Mouse (Mus musculus): ENCODE data around the gene Epdr1. TPM values are rescaled to one million over a fixed set of nuclear protein-coding genes. Genes with fewer than 3 reads are reported as not detected.

Epdr1 gene
- total RNA-seq (2021): 10 to 100 TPM; 18.1 to 20.4 TPM
- long read RNA-seq, experiment 1, transcript Epdr1-201 (3 exons, 2,363 nt): major isoform, 34 of 36 reads
- long read RNA-seq, experiment 1, partial matches to known transcripts: 0 of 36 reads
- long read RNA-seq, experiment 1, other reads (novel, unspliced or antisense): 2 of 36 reads
- long read RNA-seq, experiment 2, transcript Epdr1-201 (3 exons, 2,363 nt): major isoform, 46 of 50 reads
- long read RNA-seq, experiment 2, partial matches to known transcripts: 2 of 50 reads
- long read RNA-seq, experiment 2, other reads (novel, unspliced or antisense): 2 of 50 reads

- peak; percentile 26 to 37 for DNase-seq (ENCODE audit: low spot score in 2 of 2)
Observed at GRCm38 (mm10) chr13:19619216-19619927, at the start of gene Epdr1. TSS of gene Epdr1 (minus strand) at chr13:19619927.

GRCm38 (mm10) chr13:19668355-19669140 lies 48.8 kb upstream of the Epdr1 start:
- no peak for DNase-seq (ENCODE audit: low spot score in 2 of 2)

DNA sequence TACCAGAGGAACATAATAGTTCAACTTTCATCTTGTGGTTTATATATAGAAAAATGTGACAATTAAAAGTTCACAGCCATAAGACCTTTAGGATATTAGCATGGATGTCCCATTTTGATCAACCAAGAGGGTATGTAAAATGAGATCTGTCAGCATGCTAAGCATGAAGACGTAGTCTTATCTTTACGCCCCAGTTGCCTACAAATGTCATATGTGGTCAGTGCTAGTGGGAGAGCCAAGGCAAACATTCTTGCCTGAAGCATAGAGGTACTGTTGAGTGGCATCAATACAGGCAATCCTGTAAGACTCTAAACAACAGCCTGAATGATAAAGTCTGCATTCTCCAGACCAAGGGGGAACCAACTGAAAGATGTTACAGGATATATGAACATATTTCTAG lies 32.7 kb upstream of the Epdr1 start:
- no peak for DNase-seq (ENCODE audit: low spot score in 2 of 2)

DNA sequence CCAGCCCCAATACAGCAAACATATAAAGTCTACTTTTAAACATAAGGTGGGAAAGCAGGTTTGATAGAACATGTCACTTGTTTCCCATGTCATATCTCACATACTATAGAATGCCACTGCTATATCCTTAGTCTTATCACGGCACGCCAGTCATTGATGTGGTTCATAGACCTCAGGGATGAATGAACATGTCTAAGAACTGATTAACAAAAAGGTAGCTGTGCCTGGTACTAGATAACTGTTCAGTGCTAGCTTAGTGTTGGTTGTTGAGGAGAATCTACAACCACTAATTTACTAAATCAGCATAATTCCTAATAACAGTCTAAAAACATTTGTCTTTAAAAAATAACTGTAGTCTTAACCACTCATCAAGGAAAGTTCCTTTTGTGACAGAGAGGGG lies 30.1 kb upstream of the Epdr1 start:
- no peak for DNase-seq (ENCODE audit: low spot score in 2 of 2)

- DNase-seq (ENCODE audit: low spot score in 2 of 2): no peak
Observed at GRCm38 (mm10) chr13:19644225-19644624, 24.5 kb upstream of the Epdr1 start.

- no peak for DNase-seq (ENCODE audit: low spot score in 2 of 2)
Observed at GRCm38 (mm10) chr13:19643519-19643918, 23.8 kb upstream of the Epdr1 start.

GRCm38 (mm10) chr13:19640203-19640851 lies 20.6 kb upstream of the Epdr1 start:
- DNase-seq (ENCODE audit: low spot score in 2 of 2): no peak

- DNase-seq (ENCODE audit: low spot score in 2 of 2): no peak
Observed at GRCm38 (mm10) chr13:19636131-19636530, 16.4 kb upstream of the Epdr1 start.

DNA sequence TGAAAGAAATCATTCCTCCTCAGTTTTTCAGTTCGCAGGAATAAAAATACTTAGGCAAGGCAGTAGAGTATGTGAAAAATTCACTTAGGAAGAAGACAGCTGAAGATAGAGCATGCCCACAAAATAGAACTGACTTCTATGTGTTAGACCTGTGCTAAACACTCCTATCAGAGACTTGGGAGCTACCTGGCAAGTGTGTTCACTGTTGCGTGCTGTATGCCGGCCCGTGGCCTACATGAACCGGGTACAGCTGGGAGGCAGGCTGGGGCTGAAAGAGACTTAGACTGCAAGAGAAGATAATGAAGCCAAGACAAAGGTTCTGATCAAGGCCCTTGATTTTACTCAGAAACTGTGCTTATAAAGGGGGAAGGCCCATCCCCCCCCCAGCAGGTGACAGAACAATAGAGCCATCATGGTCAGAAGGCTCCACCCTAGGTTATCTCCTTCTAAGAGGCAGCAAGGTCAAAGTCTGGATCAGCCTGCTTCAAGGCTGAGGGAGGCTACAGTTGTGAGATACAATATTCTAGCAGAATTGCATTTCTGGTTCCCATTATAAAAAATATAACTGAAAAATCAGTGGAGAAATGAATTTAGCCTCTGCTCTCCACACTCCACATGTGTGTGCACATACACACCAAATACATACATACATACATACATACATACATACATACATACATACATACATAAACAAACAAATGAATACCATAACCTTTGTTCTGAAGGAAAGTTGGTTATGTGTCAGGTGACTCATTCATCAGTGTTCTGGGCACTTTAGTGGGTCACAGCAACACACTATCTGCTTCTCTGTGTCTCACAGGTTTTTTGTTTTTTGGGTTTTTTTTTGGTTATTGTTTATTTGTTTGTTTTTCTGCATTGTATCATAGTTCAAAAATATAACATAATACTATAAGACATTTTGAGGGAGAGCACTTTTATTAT lies 11.3 kb upstream of the Epdr1 start:
- no peak for DNase-seq (ENCODE audit: low spot score in 2 of 2)

DNA sequence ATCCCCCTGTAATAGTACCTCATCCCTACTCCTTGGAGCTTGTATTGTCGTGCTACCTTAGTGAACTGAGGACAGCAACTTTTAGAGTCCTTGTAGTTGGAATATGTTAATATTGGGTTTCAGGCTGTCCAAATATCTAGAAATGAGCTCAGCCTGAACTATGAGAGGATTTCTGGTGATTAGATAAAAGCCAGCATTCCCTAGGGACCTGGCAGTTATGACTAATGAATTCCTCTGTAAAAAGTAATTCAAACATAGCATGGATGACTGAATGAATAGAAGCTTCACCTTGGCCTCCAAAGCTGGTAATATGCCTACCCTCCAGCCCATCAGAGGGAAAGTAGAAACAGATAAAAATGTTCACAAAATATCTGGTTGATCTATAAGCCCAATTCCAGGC lies 6.7 kb upstream of the Epdr1 start:
- no peak for DNase-seq (ENCODE audit: low spot score in 2 of 2)

DNA sequence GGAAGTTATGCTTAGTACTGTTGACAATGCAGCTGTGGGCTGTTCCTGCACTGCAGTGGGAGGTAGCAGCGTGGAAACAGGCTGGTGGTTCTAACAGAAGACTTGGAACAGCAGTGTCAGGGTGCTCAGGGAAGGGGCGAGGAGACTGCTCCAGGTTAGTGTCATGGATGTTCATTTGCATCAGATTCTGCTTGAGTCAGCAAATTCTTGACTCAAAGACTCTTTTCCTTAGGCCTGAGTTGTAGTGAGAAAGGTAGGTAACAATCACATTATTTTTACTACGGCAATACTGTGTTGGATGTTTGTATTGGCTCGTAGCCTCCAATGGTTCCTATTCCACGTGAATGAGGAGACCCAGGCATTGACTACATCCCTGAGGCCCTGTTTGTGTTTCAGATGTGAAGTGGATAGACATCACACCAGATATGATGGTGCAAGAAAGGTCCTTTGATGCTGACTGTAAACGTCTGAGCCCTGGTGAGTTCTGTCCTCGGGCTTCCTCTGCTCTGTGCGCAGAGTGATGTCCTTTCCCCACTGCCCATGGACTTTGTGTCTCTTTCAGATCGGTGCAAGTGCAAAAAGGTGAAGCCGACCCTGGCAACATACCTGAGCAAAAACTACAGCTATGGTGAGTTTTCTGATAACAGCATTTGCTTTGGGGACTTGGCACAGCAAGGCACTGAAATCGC lies 5.0 kb upstream of the Epdr1 start:
- DNase-seq (ENCODE audit: low spot score in 2 of 2): no peak

GRCm38 (mm10) chr13:19623228-19623905 lies 3.6 kb upstream of the Epdr1 start:
- no peak for DNase-seq (ENCODE audit: low spot score in 2 of 2)

DNA sequence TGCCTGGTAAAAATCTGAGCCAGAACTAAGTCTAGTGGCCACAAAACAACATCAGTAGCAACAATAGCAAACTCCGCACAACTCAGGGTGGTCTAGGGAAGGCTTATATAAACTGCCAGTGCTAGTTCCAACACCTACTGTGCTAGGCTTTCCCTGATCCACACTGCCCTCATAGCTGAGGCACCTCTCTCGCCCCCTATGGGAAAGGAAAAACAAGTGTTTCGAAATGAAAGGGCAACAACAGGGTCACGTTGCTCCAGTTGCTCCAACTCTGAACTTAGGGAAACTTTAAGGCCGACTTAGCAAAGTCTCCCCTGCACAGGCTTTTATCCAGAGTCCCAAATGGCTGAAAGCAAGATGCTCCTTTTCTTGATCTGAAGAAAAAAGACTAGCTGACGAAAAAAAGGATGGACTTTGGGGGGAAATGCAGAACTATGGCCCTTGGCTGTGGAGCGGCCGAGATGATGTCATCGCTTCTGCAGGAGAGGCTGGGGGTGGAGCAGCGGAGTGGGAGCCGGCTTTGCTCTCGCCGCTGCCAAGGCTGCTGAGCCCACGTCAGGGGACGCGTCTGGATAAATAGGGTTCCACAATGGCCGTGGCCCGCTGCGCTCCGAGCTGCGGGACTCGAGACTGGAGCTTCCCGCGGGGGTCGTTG lies 3.0 kb upstream of the Epdr1 start, which contains the start of gene Sfrp4:
Gene Sfrp4, plus strand, starts transcription at position 532 of the 655 bp plus-strand sequence.
- no peak for DNase-seq (ENCODE audit: low spot score in 2 of 2)

GRCm38 (mm10) chr13:19618841-19619215 lies 899 bp downstream of the Epdr1 start:
- no peak for DNase-seq (ENCODE audit: low spot score in 2 of 2)

GRCm38 (mm10) chr13:19618081-19618480 lies 1.6 kb downstream of the Epdr1 start:
- no peak for DNase-seq (ENCODE audit: low spot score in 2 of 2)

DNA sequence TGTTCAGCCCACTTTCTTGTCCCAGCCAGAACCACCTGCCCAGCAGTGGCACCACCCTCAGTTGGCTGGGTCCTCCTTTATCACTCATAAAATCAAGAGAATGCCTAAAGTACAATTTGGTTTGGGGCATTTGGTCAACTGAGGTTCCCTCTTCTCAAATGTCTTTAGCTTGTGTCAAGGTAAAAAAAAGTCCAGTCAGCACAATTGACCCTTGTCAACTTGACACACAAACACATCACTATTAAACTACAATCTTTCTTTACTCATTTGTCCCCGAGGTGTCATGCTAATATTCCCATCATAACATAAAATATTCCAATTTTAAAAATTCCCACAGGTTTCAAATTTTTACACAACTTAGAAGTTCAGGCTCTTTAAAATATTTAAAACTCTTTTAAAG lies 5.4 kb downstream of the Epdr1 start:
- DNase-seq (ENCODE audit: low spot score in 2 of 2): no peak

GRCm38 (mm10) chr13:19613426-19613825 lies 6.3 kb downstream of the Epdr1 start:
- DNase-seq (ENCODE audit: low spot score in 2 of 2): no peak

DNA sequence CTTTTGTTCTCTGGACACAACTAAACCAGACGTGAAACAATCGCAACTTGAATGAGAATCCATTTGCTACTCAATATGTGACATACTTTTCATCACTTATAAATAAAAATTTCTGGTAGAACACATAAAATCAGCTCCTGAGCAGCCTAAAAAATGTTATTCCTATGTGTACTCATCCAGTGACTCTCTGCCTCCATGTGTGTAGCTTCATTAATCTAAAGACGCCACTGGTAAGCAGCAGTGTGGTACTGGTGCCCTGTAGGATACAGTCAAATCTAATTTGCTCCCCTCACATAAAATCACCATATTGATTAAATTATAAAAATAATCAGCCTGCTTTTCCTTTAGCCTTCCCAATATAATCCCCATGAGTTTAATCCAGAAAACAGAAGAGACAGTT lies 6.8 kb downstream of the Epdr1 start:
- DNase-seq (ENCODE audit: low spot score in 2 of 2): no peak

DNA sequence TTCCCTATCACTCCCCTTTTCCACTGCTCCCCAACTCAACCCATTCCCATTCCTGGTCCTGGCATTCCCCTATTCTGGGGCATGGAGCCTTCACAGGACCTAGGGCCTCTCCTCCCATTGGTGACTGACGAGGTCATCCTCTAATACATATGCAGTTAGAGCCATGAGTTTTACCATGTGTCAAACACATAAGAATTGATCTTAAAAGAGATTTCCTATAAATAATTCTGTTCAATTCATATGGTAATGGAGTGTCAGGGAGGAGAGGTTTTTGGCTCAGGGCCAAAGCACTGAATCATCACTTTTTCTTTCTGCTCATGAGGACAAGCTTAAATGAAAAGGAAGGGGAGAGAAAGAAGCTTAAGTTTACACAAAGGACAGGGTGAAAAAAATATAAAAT lies 7.4 kb downstream of the Epdr1 start:
- no peak for DNase-seq (ENCODE audit: low spot score in 2 of 2)

Data from adrenal gland, postnatal 4 days (tissue).